Mouse (Mus musculus): Measurements from ENCODE around the gene Myog. TPM values are rescaled to one million over a fixed set of nuclear protein-coding genes. Genes with fewer than 3 reads are reported as not detected.

Myog gene
- polyA plus RNA-seq, 1 experiment from 2014 or later: 0.32 TPM

GRCm38 (mm10) chr1:134339162-134339561 is 49.4 kb downstream of the Myog start:
- Histone ChIP-seq H3K27ac (ENCODE audit: low read length) (no peak overlapping the region), H3K9ac (ENCODE audit: low read depth, low read length) (no peak overlapping the region), H3K27me3 (replicated peaks; ENCODE audit: control insufficient read depth, insufficient read depth, low read length) (no peaks in the 10 kb centered on the region), H3K36me3 (ENCODE audit: control insufficient read depth, insufficient read depth, low read length) (no peaks in the 10 kb centered on the region), H3K9me3 (ENCODE audit: control insufficient read depth, low read length) (no peaks in the 10 kb centered on the region), H3K4me3 (ENCODE audit: low read length) (no peak overlapping the region), H3K4me1 (ENCODE audit: control insufficient read depth, insufficient read depth, low read length) (peaks cover 3% of the 10 kb centered on the region), H3K4me2 (ENCODE audit: low read depth, low read length) (no peak overlapping the region)
- WGBS: 88% methylated on average over 7 of the region's 7 CpGs
- ATAC-seq: no peak

DNA sequence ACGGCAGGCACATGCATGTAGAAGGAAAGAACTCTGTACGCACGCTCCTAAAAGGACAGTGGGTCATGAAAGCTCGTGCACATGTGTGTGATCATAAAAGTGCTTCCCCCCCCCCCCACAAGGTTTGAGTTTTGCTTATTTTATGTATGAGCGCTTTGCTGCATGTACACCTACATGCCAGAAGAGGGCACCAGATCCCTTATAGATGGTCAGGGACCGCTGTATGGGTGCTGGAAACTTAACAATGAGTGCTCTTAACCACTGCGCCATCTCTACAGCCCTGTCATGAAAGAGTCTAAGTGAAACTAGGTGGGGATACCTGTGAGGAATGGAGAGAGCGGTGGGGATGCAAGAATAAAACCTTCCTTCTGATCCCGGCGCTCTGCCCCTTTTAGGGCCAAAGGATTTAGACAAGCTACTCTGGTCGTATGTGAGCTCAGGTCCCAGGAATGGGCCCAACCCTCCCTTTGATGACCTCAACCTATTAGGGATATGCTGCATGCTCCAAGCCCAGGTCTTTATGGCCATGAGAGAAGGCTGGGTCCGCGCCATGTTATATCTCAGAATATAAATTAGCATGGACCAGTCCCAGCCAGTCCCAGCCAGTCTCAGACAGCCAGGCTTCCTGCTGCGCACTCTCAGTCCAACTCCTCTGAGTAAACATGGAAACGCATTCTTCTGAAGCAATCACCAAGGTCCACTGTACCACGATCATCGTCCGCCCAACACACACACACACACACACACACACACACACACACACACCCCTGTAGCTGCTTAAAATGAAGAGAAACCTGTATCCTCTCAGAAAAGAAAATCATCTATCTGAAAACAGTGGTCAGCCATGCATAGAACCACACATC is 50.2 kb downstream of the Myog start:
- peaks cover 4% of the 10 kb centered on the region for H3K4me1 ChIP-seq (ENCODE audit: control insufficient read depth, insufficient read depth, low read length)
- H3K9ac ChIP-seq (ENCODE audit: low read depth, low read length): no peak overlapping the region
- H3K36me3 ChIP-seq (ENCODE audit: control insufficient read depth, insufficient read depth, low read length): no peaks in the 10 kb centered on the region
- no peak overlapping the region for H3K4me2 ChIP-seq (ENCODE audit: low read depth, low read length)
- no peak overlapping the region for H3K27ac ChIP-seq (ENCODE audit: low read length)
- 92% methylated on average over 18 of the region's 18 CpGs for WGBS
- no peak for ATAC-seq
- no peaks in the 10 kb centered on the region for H3K9me3 ChIP-seq (ENCODE audit: control insufficient read depth, low read length)
- no peak overlapping the region for H3K4me3 ChIP-seq (ENCODE audit: low read length)
- H3K27me3 ChIP-seq (replicated peaks; ENCODE audit: control insufficient read depth, insufficient read depth, low read length): no peaks in the 10 kb centered on the region

DNA sequence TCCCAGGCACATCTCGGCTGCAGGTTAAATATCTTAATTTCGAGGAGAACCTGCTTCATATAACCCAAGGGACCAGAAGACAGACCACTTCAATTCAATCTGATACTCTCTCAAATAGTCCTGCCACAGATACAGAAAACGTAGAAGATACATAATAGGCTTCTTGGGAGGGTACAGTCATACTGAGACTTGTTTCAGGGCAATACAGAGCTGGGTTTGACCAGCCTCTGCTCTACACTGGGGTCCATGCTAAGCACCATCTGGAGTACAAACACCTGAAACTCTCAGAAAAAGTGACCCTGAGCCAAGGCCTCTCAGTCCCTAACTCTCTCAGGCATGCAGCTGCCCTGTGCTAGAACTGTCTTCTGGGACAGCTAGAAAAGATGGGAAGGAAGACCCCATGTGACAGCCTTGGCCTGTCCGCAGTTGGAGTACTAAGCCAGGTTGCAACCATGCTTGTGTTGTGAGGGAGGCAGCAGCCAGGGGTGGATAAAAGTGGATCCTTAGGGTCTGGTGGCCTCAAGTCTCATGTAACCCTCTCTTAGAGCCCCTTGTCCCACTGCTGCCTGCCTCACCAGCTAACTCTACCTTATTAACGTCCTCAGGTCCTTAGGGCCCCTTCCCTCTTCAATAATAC is 52.0 kb downstream of the Myog start:
- H3K36me3 ChIP-seq (ENCODE audit: control insufficient read depth, insufficient read depth, low read length): no peaks in the 10 kb centered on the region
- ATAC-seq: no peak
- 77% methylated on average over 5 of the region's 5 CpGs for WGBS

More for the DNA sequence above, 52.0 kb downstream of the Myog start:
- peaks cover 4% of the 10 kb centered on the region for H3K4me1 ChIP-seq (ENCODE audit: control insufficient read depth, insufficient read depth, low read length)
- no peaks in the 10 kb centered on the region for H3K9me3 ChIP-seq (ENCODE audit: control insufficient read depth, low read length)
- H3K27ac ChIP-seq (ENCODE audit: low read length): no peak overlapping the region
- H3K4me2 ChIP-seq (ENCODE audit: low read depth, low read length): no peak overlapping the region
- H3K4me3 ChIP-seq (ENCODE audit: low read length): no peak overlapping the region
- H3K9ac ChIP-seq (ENCODE audit: low read depth, low read length): no peak overlapping the region
- no peaks in the 10 kb centered on the region for H3K27me3 ChIP-seq (replicated peaks; ENCODE audit: control insufficient read depth, insufficient read depth, low read length)

Other genes starting within 250 kb of the Myog start
- 42.9 and 43.2 TPM in 2 replicates for gene Btg2, start 210.9 kb upstream of the Myog start, polyA plus RNA-seq (2015; fragmentation: Nextera tagmentation; extraction: Ambion mirVana)
- gene Chit1, start 178.7 kb upstream of the Myog start, polyA plus RNA-seq (2015; fragmentation: Nextera tagmentation; extraction: Ambion mirVana): not detected in 2 replicates
- 0.43 and 0.57 TPM in 2 replicates for gene Chil1, start 107.8 kb upstream of the Myog start, polyA plus RNA-seq (2015; fragmentation: Nextera tagmentation; extraction: Ambion mirVana)
- gene Mybph, start 96.5 kb upstream of the Myog start, polyA plus RNA-seq (2015; fragmentation: Nextera tagmentation; extraction: Ambion mirVana): 0.17 and 0.24 TPM in 2 replicates
- 6.8 and 8.2 TPM in 2 replicates for gene Adora1, start 54.6 kb upstream of the Myog start, polyA plus RNA-seq (2015; fragmentation: Nextera tagmentation; extraction: Ambion mirVana)
- gene Ppfia4, start 42.9 kb downstream of the Myog start, polyA plus RNA-seq (2015; fragmentation: Nextera tagmentation; extraction: Ambion mirVana): 4.6 and 4.7 TPM in 2 replicates
- 84.9 and 88.6 TPM in 2 replicates for gene Tmem183a, start 72.0 kb downstream of the Myog start, polyA plus RNA-seq (2015; fragmentation: Nextera tagmentation; extraction: Ambion mirVana)
- 0.07 TPM in 1 of 2 replicates, not detected in the other for gene 4933406M09Rik, start 96.0 kb downstream of the Myog start, polyA plus RNA-seq (2015; fragmentation: Nextera tagmentation; extraction: Ambion mirVana)
- 32.3 and 38.6 TPM in 2 replicates for gene Cyb5r1, start 115.6 kb downstream of the Myog start, polyA plus RNA-seq (2015; fragmentation: Nextera tagmentation; extraction: Ambion mirVana)
- 78.7 and 82.8 TPM in 2 replicates for gene Adipor1, start 125.4 kb downstream of the Myog start, polyA plus RNA-seq (2015; fragmentation: Nextera tagmentation; extraction: Ambion mirVana)
- gene Klhl12, start 165.5 kb downstream of the Myog start, polyA plus RNA-seq (2015; fragmentation: Nextera tagmentation; extraction: Ambion mirVana): 19.0 and 20.5 TPM in 2 replicates
- gene Rabif, start 204.7 kb downstream of the Myog start, polyA plus RNA-seq (2015; fragmentation: Nextera tagmentation; extraction: Ambion mirVana): 37.6 and 41.2 TPM in 2 replicates

All from intestine, embryonic 16.5 days (tissue).